Mouse (Mus musculus): ENCODE results near the gene Pdlim1. TPM values are rescaled to one million over a fixed set of nuclear protein-coding genes. Genes with fewer than 3 reads are reported as not detected.

The Pdlim1 gene
- polyA plus RNA-seq, 1 experiment from 2014 or later = 12.5 TPM

DNA sequence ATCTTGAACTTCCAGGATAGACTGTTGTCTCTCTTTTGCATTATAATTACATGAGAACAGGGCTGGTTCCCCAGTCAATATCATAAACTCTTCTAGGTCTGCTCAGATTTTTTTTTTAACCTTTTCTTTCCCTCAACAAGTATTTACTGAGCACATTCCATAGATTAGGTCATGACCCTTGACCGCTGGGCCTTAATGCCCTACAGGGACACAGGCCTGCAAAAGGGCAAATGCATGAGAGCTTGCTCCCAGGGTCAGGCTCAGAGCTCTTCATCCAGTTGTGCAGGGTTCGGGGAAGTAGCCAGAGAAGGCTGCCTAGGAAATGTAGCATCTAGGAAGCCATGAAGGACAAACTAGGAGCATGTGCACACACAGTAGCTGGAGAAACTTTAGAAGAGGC lies 35.0 kb upstream of the Pdlim1 start:
- no peak for ATAC-seq
- Histone ChIP-seq H3K4me3 (replicated peaks; ENCODE audit: low read length) (no peak overlapping the region), H3K36me3 (ENCODE audit: control insufficient read depth, insufficient read depth) (peaks cover 17% of the 10 kb centered on the region), H3K9me3 (ENCODE audit: control insufficient read depth, low read length) (no peaks in the 10 kb centered on the region), H3K4me2 (ENCODE audit: low read length) (no peak overlapping the region), H3K9ac (replicated peaks; ENCODE audit: low read depth, low read length) (no peak overlapping the region), H3K27me3 (replicated peaks; ENCODE audit: control insufficient read depth, insufficient read depth, low read length) (no peaks in the 10 kb centered on the region), H3K4me1 (replicated peaks; ENCODE audit: control insufficient read depth, insufficient read depth, low read length) (no peaks in the 10 kb centered on the region), H3K27ac (ENCODE audit: low read length) (no peak overlapping the region)
- 67% methylated on average over 2 of the region's 2 CpGs for WGBS

DNA sequence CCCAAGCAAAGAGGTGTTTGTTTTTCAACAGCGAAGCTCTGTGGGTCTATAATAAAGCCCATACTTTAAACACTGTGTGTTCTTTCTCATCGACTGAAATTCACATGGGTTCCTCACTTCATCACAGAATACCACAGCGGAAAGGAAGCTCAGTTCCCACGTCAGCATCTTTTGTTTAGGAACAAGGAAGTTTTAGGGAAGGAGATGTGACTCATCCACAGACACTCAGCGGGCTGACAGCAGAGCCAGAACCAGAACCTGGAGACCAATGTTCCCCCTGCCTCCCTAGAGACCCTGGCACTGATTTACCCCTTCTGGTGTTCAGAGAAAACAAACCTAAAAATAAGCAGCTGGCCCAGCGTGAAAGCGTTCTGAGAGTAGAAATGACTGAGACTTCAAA lies 33.8 kb upstream of the Pdlim1 start:
- H3K4me3 ChIP-seq (replicated peaks; ENCODE audit: low read length) = no peak overlapping the region
- no peaks in the 10 kb centered on the region for H3K9me3 ChIP-seq (ENCODE audit: control insufficient read depth, low read length)
- peaks cover 11% of the 10 kb centered on the region for H3K36me3 ChIP-seq (ENCODE audit: control insufficient read depth, insufficient read depth)
- no peaks in the 10 kb centered on the region for H3K4me1 ChIP-seq (replicated peaks; ENCODE audit: control insufficient read depth, insufficient read depth, low read length)
- H3K27me3 ChIP-seq (replicated peaks; ENCODE audit: control insufficient read depth, insufficient read depth, low read length) = no peaks in the 10 kb centered on the region
- H3K9ac ChIP-seq (replicated peaks; ENCODE audit: low read depth, low read length) = no peak overlapping the region
- H3K4me2 ChIP-seq (ENCODE audit: low read length) = no peak overlapping the region
- 78% methylated on average over 7 of the region's 7 CpGs for WGBS
- no peak overlapping the region for H3K27ac ChIP-seq (ENCODE audit: low read length)
- no peak for ATAC-seq

DNA sequence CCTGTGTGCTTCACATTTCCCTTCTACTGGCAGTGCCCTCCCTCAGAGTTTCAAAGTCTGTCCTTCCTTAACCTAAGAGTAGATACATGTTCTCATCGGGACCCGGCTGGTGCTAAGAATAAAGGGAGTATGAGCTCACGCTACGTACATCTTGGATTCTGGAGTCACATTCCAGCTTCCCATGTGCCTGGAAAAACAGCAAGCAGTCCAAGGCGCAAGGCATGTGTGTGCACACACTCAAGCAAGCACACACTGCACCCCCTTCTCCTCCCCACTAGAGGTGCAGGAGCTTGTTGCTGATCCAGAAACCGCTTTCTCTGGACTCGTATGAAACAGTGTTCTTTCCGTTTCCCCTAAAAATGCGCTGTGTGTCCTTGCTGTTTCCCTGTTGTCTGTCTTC lies 31.3 kb upstream of the Pdlim1 start:
- H3K4me2 ChIP-seq (ENCODE audit: low read length) = no peak overlapping the region
- no peak overlapping the region for H3K27ac ChIP-seq (ENCODE audit: low read length)
- H3K9me3 ChIP-seq (ENCODE audit: control insufficient read depth, low read length) = no peaks in the 10 kb centered on the region
- H3K9ac ChIP-seq (replicated peaks; ENCODE audit: low read depth, low read length) = no peak overlapping the region
- no peak for ATAC-seq
- H3K36me3 ChIP-seq (ENCODE audit: control insufficient read depth, insufficient read depth) = no peaks in the 10 kb centered on the region; the same call in 1 of the 2 replicates
- 85% methylated on average over 9 of the region's 9 CpGs for WGBS
- no peaks in the 10 kb centered on the region for H3K27me3 ChIP-seq (replicated peaks; ENCODE audit: control insufficient read depth, insufficient read depth, low read length)
- no peaks in the 10 kb centered on the region for H3K4me1 ChIP-seq (replicated peaks; ENCODE audit: control insufficient read depth, insufficient read depth, low read length)
- H3K4me3 ChIP-seq (replicated peaks; ENCODE audit: low read length) = no peak overlapping the region

DNA sequence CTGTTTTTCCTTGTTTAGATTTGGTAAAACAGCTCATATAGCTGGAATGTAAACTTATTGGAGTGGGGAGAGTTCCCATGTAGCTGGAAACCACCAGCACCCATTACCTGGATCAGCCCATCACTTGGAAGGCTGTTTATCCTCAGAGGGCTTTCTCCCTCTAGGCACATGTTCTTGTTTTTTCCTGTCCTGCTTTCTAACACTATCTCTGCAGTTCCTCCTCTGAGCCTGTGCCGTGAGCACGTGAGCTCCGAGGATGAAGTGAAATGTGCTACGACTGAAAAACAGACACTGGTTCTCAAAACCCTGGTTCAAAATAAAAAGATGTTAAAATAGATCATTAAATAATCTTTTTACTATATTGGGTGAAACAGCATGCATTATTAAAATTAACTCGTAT lies 30.8 kb upstream of the Pdlim1 start:
- WGBS = 92% methylated on average over 5 of the region's 5 CpGs
- no peak overlapping the region for H3K4me2 ChIP-seq (ENCODE audit: low read length)
- H3K9ac ChIP-seq (replicated peaks; ENCODE audit: low read depth, low read length) = no peak overlapping the region
- no peaks in the 10 kb centered on the region; the same call in 1 of the 2 replicates for H3K36me3 ChIP-seq (ENCODE audit: control insufficient read depth, insufficient read depth)
- no peaks in the 10 kb centered on the region for H3K27me3 ChIP-seq (replicated peaks; ENCODE audit: control insufficient read depth, insufficient read depth, low read length)
- no peak overlapping the region for H3K4me3 ChIP-seq (replicated peaks; ENCODE audit: low read length)
- no peak overlapping the region for H3K27ac ChIP-seq (ENCODE audit: low read length)
- no peaks in the 10 kb centered on the region for H3K9me3 ChIP-seq (ENCODE audit: control insufficient read depth, low read length)
- H3K4me1 ChIP-seq (replicated peaks; ENCODE audit: control insufficient read depth, insufficient read depth, low read length) = no peaks in the 10 kb centered on the region
- ATAC-seq = no peak

DNA sequence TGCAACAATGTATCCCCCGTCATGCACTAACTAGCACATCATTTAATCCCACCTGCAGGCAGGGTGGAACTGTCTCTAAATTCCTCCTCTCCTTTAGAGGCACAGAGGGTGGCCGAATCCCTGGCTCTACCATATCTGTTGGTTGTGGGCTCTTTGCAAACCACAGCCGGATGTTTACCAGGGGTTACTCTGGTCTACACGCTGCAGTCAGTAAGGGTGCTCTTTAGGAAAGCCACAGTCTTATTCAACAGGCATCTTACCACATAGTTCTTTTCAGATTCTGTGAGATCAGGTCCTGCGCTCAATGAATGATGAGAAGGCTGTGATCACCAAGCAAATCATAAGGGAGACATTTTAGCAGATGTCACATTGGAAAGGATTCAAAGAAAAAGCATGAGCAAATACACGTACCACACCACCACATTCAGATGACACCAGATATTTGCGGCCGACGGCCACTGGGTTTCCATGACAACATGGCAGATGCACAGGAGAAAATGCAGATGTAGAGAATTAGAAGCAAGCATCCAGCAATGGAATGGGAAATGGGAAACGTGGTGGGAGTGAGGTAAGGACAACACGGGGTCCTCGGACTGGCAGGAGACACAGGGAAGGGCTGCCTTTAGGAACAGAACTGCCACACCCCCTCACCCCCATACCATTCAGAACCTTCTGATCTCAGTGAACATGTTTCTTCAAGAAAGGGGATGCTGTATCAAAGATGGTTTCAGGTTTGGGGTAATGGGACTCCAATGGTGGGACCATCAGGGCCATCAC lies 28.5 kb upstream of the Pdlim1 start:
- Histone ChIP-seq H3K9ac (replicated peaks; ENCODE audit: low read depth, low read length) (no peak overlapping the region), H3K27me3 (replicated peaks; ENCODE audit: control insufficient read depth, insufficient read depth, low read length) (no peaks in the 10 kb centered on the region), H3K9me3 (ENCODE audit: control insufficient read depth, low read length) (no peaks in the 10 kb centered on the region), H3K27ac (ENCODE audit: low read length) (no peak overlapping the region), H3K4me1 (replicated peaks; ENCODE audit: control insufficient read depth, insufficient read depth, low read length) (no peaks in the 10 kb centered on the region), H3K4me3 (replicated peaks; ENCODE audit: low read length) (no peak overlapping the region), H3K4me2 (ENCODE audit: low read length) (no peak overlapping the region), H3K36me3 (ENCODE audit: control insufficient read depth, insufficient read depth) (no peaks in the 10 kb centered on the region; the same call in 1 of the 2 replicates)
- WGBS = 72% methylated on average over 12 of the region's 12 CpGs
- ATAC-seq = peak; percentile 43; the same call in 1 of the 2 replicates

DNA sequence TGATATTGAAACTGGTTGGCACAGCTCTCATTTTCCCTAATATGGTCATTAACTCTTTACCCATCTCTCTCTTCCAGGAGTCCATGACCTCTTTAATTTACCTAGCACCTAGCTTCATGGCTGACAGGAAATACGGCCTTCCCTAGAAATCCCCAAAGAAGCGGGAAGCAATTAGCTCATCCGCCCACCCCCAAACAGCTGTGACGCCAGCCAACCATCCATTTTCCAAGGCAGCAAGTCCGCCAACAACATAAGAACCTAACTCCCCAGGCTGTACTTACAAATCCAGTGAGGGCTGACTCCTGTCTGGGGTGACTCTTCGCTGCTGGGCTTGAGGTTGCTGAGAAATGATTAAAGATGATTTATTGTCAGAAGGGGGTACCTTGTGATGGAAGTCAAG lies 27.5 kb upstream of the Pdlim1 start:
- 80% methylated on average over 6 of the region's 6 CpGs for WGBS
- Histone ChIP-seq H3K9ac (replicated peaks; ENCODE audit: low read depth, low read length) (no peak overlapping the region), H3K27ac (ENCODE audit: low read length) (no peak overlapping the region), H3K4me2 (ENCODE audit: low read length) (no peak overlapping the region), H3K4me1 (replicated peaks; ENCODE audit: control insufficient read depth, insufficient read depth, low read length) (no peaks in the 10 kb centered on the region), H3K4me3 (replicated peaks; ENCODE audit: low read length) (no peak overlapping the region), H3K36me3 (ENCODE audit: control insufficient read depth, insufficient read depth) (no peaks in the 10 kb centered on the region; the same call in 1 of the 2 replicates), H3K9me3 (ENCODE audit: control insufficient read depth, low read length) (no peaks in the 10 kb centered on the region), H3K27me3 (replicated peaks; ENCODE audit: control insufficient read depth, insufficient read depth, low read length) (no peaks in the 10 kb centered on the region)
- ATAC-seq = no peak

DNA sequence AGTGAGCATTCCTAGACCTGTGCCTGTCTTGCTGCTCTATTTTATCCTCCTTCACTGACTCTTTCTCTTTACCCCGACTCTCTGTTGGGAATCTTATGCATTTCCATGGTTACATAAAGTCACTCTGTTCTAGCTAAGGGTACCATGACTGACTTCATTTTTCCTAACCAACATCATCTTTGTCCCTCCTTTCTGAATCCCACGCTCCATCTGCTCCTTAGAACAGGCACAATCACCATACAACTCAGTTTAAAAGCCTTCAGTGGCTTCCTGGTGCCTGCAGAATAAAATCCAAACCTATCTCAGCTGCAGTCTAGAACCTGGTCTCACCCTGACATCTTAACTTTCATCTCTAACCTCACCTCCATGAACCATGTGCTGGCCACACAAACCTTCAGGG lies 26.9 kb upstream of the Pdlim1 start:
- H3K36me3 ChIP-seq (ENCODE audit: control insufficient read depth, insufficient read depth) = no peaks in the 10 kb centered on the region; the same call in 1 of the 2 replicates
- no peaks in the 10 kb centered on the region for H3K27me3 ChIP-seq (replicated peaks; ENCODE audit: control insufficient read depth, insufficient read depth, low read length)

DNA sequence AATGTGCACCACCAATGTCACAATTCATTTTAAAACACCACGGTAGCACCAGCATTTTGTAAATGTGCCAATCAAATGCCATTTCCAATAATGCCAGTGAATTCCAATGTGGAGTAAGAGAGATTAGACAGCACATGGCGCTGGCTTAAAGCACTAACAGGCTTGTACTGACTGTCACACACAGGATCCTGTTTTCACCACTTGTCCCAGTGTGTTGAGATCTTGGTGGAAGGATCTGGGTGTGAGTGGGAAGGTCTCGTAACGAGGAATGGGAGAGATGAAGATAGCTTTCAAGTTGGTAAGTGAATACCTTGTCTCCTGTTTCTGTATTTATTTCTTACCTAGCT lies 26.1 kb upstream of the Pdlim1 start:
- H3K4me3 ChIP-seq (replicated peaks; ENCODE audit: low read length) = no peak overlapping the region
- H3K9ac ChIP-seq (replicated peaks; ENCODE audit: low read depth, low read length) = no peak overlapping the region
- no peak overlapping the region for H3K27ac ChIP-seq (ENCODE audit: low read length)
- 62% methylated on average over 4 of the region's 4 CpGs for WGBS
- H3K27me3 ChIP-seq (replicated peaks; ENCODE audit: control insufficient read depth, insufficient read depth, low read length) = no peaks in the 10 kb centered on the region
- no peak for ATAC-seq
- no peaks in the 10 kb centered on the region; the same call in 1 of the 2 replicates for H3K36me3 ChIP-seq (ENCODE audit: control insufficient read depth, insufficient read depth)
- H3K4me2 ChIP-seq (ENCODE audit: low read length) = no peak overlapping the region
- H3K9me3 ChIP-seq (ENCODE audit: control insufficient read depth, low read length) = no peaks in the 10 kb centered on the region
- H3K4me1 ChIP-seq (replicated peaks; ENCODE audit: control insufficient read depth, insufficient read depth, low read length) = no peaks in the 10 kb centered on the region

More for the DNA sequence above, 26.9 kb upstream of the Pdlim1 start:
- ATAC-seq = no peak
- H3K9me3 ChIP-seq (ENCODE audit: control insufficient read depth, low read length) = no peaks in the 10 kb centered on the region
- no peaks in the 10 kb centered on the region for H3K4me1 ChIP-seq (replicated peaks; ENCODE audit: control insufficient read depth, insufficient read depth, low read length)
- no peak overlapping the region for H3K4me3 ChIP-seq (replicated peaks; ENCODE audit: low read length)
- no peak overlapping the region for H3K4me2 ChIP-seq (ENCODE audit: low read length)
- H3K9ac ChIP-seq (replicated peaks; ENCODE audit: low read depth, low read length) = no peak overlapping the region
- 86% methylated on average over 2 of the region's 2 CpGs for WGBS
- H3K27ac ChIP-seq (ENCODE audit: low read length) = no peak overlapping the region

DNA sequence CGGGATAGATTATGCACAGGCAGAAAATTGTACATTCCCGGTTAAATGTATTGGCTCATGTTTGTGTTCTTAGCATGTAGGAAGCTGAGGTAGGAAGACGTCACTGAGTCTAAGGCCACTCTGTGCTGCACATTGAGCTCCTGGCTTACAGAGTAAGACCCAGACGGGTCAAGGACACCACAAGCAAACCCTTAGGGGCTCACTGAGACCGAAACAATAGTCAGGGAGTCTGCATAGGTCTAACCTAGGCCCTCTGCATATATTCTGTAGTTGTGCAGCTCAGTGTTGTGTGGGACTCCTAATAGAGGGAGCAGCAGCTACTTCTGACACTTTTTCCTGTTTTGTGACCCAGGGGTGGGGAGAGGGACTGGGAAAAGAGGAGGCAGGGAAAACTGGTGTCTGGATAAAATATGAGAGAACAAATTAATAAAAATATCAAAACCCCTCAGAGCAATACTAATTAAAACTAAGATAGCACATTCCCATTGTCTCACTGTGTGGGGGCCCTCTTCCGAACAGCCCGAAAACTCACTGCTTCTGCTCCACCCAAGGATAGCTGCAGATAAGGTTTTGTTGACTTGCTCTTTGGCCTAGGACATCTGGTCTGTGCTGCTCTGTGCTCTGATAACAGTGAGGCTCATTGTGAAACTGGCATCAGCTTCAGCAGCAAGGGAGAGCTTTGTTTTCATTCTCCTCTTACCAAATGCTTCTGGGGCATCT lies 25.6 kb upstream of the Pdlim1 start:
- H3K4me3 ChIP-seq (replicated peaks; ENCODE audit: low read length) = no peak overlapping the region

More for the DNA sequence above, 25.6 kb upstream of the Pdlim1 start:
- H3K9me3 ChIP-seq (ENCODE audit: control insufficient read depth, low read length) = no peaks in the 10 kb centered on the region
- H3K9ac ChIP-seq (replicated peaks; ENCODE audit: low read depth, low read length) = no peak overlapping the region
- no peak for ATAC-seq
- 86% methylated on average over 7 of the region's 7 CpGs for WGBS
- no peaks in the 10 kb centered on the region for H3K4me1 ChIP-seq (replicated peaks; ENCODE audit: control insufficient read depth, insufficient read depth, low read length)
- H3K27me3 ChIP-seq (replicated peaks; ENCODE audit: control insufficient read depth, insufficient read depth, low read length) = no peaks in the 10 kb centered on the region
- H3K27ac ChIP-seq (ENCODE audit: low read length) = no peak overlapping the region
- no peaks in the 10 kb centered on the region; the same call in 1 of the 2 replicates for H3K36me3 ChIP-seq (ENCODE audit: control insufficient read depth, insufficient read depth)
- no peak overlapping the region for H3K4me2 ChIP-seq (ENCODE audit: low read length)

All from forebrain, embryonic 16.5 days (tissue).